7 mouse cellular contexts compared by ENCODE assay signal in the genomic region with DNA sequence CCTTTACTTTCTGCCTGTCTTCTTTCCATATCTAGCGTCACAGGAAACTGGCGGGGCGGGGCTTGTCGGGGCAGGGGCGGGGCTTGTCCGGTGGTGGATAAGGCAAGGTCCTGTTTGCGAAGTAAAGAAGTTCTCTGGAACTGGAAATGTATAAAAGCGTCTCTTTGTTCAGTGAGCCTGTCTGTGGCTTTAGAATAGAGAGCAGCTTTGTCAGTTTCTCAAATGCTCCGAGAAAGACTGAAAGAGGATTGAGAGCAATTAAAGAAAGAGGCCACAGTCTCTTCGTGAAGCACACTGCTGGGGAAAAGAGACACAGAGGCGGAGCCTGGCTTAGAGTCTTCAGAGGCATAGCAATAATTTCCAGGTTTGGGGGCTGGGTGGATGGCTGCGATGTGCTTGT. TPM values are rescaled to one million over a fixed set of nuclear protein-coding genes. Genes with fewer than 3 reads are reported as not detected.
DNase-seq lines count a peak whose midpoint lies in the region; ATAC-seq and TF ChIP-seq lines count a peak whose summit lies in the region.

No protein-coding gene starts in this region.

- H3K27ac ChIP-seq in lung, embryonic 14.5 days (ENCODE audit: low read depth) = 0 out of 2 replicates have a peak overlapping the region, but pooled peaks have one; percentile 48
- H3K27ac ChIP-seq in forebrain, embryonic 12.5 days = no peak overlapping the region
- no peak overlapping the region for H3K27ac ChIP-seq in limb, embryonic 15.5 days
- H3K27ac ChIP-seq in small intestine, adult 2 months (ENCODE audit: insufficient read depth, low read depth, low read length) = no peak overlapping the region

- WGBS in lung, embryonic 14.5 days = 23% methylated on average over 12 of the region's 12 CpGs
- WGBS in lung, adult 2 months = 15% methylated on average over 12 of the region's 12 CpGs
- 17% methylated on average over 12 of the region's 12 CpGs for WGBS in forebrain, embryonic 12.5 days
- 34% methylated on average over 12 of the region's 12 CpGs for WGBS in limb, embryonic 15.5 days
- 10% methylated on average over 12 of the region's 12 CpGs for WGBS in small intestine, adult 2 months

- H3K36me3 ChIP-seq in lung, embryonic 14.5 days (ENCODE audit: insufficient read depth) = no peaks in the 10 kb centered on the region
- no peaks in the 10 kb centered on the region for H3K36me3 ChIP-seq in forebrain, embryonic 12.5 days (replicated peaks)
- no peaks in the 10 kb centered on the region for H3K36me3 ChIP-seq in limb, embryonic 15.5 days
- no peaks in the 10 kb centered on the region for H3K36me3 ChIP-seq in small intestine, adult 2 months (ENCODE audit: control insufficient read depth, insufficient read depth, low read length)

- no peak overlapping the region for H3K9ac ChIP-seq in lung, embryonic 14.5 days
- no peak overlapping the region for H3K9ac ChIP-seq in forebrain, embryonic 12.5 days
- no peak overlapping the region for H3K9ac ChIP-seq in limb, embryonic 15.5 days

- H3K4me1 ChIP-seq in lung, embryonic 14.5 days (ENCODE audit: insufficient read depth) = 0 out of 2 replicates have a peak, but pooled peaks cover under 1% of the 10 kb centered on the region
- H3K4me1 ChIP-seq in lung, adult 2 months (ENCODE audit: control insufficient read depth, insufficient read depth, low read length) = no peaks in the 10 kb centered on the region
- peaks cover 12% of the 10 kb centered on the region for H3K4me1 ChIP-seq in forebrain, embryonic 12.5 days
- peaks cover 7% of the 10 kb centered on the region for H3K4me1 ChIP-seq in limb, embryonic 15.5 days
- no peaks in the 10 kb centered on the region for H3K4me1 ChIP-seq in small intestine, adult 2 months (ENCODE audit: control insufficient read depth, insufficient read depth, insufficient read length, low read length)

- H3K27me3 ChIP-seq in lung, embryonic 14.5 days (ENCODE audit: insufficient read depth, low read length) = 0 out of 2 replicates have a peak, but pooled peaks cover 4% of the 10 kb centered on the region
- peaks cover 25% of the 10 kb centered on the region for H3K27me3 ChIP-seq in forebrain, embryonic 12.5 days
- H3K27me3 ChIP-seq in limb, embryonic 15.5 days = peaks cover 12% of the 10 kb centered on the region
- peaks cover 20% of the 10 kb centered on the region for H3K27me3 ChIP-seq in small intestine, adult 2 months (ENCODE audit: control insufficient read depth, insufficient read depth, low read length)

- no peak for TF ChIP-seq CTCF in lung, embryonic 14.5 days (IDR thresholded peaks at IDR 0.05; ENCODE audit: low read depth)
- TF ChIP-seq CTCF in lung, adult 2 months (IDR thresholded peaks at IDR 0.05; ENCODE audit: insufficient read depth, low read length) = no peak
- TF ChIP-seq CTCF in small intestine, adult 2 months (IDR thresholded peaks at IDR 0.05; ENCODE audit: extremely low read depth, insufficient read length, insufficient replicate concordance, low read depth, low read length) = no peak

- no peak overlapping the region for H3K4me3 ChIP-seq in lung, embryonic 14.5 days (ENCODE audit: low read depth, low read length)
- no peak overlapping the region for H3K4me3 ChIP-seq in lung, adult 2 months (replicated peaks; ENCODE audit: extremely low read depth, low read depth, low read length)
- H3K4me3 ChIP-seq in forebrain, embryonic 12.5 days (replicated peaks) = no peak overlapping the region
- no peak overlapping the region for H3K4me3 ChIP-seq in limb, embryonic 15.5 days
- H3K4me3 ChIP-seq in small intestine, adult 2 months (ENCODE audit: low read depth, low read length) = peak overlapping the region; percentile 6; the same call in 1 of the 2 replicates

- no peak for TF ChIP-seq POLR2A in lung, adult 2 months (IDR thresholded peaks at IDR 0.05; ENCODE audit: borderline replicate concordance, extremely low read depth, low read depth, low read length)
- TF ChIP-seq POLR2A in small intestine, adult 2 months (IDR thresholded peaks at IDR 0.05; ENCODE audit: low read depth, low read length) = no peak

- DNase-seq in lung, embryonic 14.5 days = peak; percentile 33
- DNase-seq in lung, adult 2 months = no peak
- DNase-seq in T-cell, adult 2 months (ENCODE audit: low spot score) = peak; percentile 36

- H3K9me3 ChIP-seq in lung, embryonic 14.5 days (ENCODE audit: low read depth, low read length) = no peaks in the 10 kb centered on the region
- 0 out of 2 replicates have a peak, but pooled peaks cover 5% of the 10 kb centered on the region for H3K9me3 ChIP-seq in forebrain, embryonic 12.5 days
- no peaks in the 10 kb centered on the region for H3K9me3 ChIP-seq in limb, embryonic 15.5 days

- ATAC-seq in lung, embryonic 14.5 days (ENCODE audit: insufficient read depth) = no peak
- ATAC-seq in forebrain, embryonic 12.5 days (ENCODE audit: low FRiP score) = no peak
- no peak for ATAC-seq in limb, embryonic 15.5 days (ENCODE audit: insufficient number of reproducible peaks, low FRiP score, low TSS enrichment, low read depth)
- ATAC-seq in activated CD4-positive, CD25-positive, alpha-beta regulatory T cell, adult 4 months = no peak

- H3K4me2 ChIP-seq in lung, embryonic 14.5 days = peak overlapping the region; percentile 44
- peak overlapping the region; percentile 19 for H3K4me2 ChIP-seq in forebrain, embryonic 12.5 days
- 0 out of 2 replicates have a peak overlapping the region, but pooled peaks have one; percentile 12 for H3K4me2 ChIP-seq in limb, embryonic 15.5 days

RNA-seq across cellular contexts. Expression of gene Ints14, which starts 4.4 kb away (rescaled TPM):
- polyA plus RNA-seq in lung, embryonic 14.5 days (2014; fragmentation: Nextera tagmentation; extraction: Ambion mirVana) = 64.1 and 66.0 TPM in 2 replicates
- 9.5 and 14.4 TPM in 2 replicates for polyA plus RNA-seq in lung, adult 2 months (2012; rRNA removed)
- 60.9 and 62.8 TPM in 2 replicates for polyA plus RNA-seq in forebrain, embryonic 12.5 days (2016; fragmentation: Nextera tagmentation; extraction: Ambion mirVana)
- 43.2 and 43.9 TPM in 2 replicates for polyA plus RNA-seq in limb, embryonic 15.5 days (2015; fragmentation: Nextera tagmentation; extraction: Ambion mirVana)
- 3.6 and 7.2 TPM in 2 replicates for polyA plus RNA-seq in small intestine, adult 2 months (2012; rRNA removed)
- 10 to 100 TPM; 33.5 to 43.9 TPM for polyA plus RNA-seq in activated CD4-positive, CD25-positive, alpha-beta regulatory T cell, adult 4 months (2017; shearing (Covaris generic))

RNA-seq across cellular contexts. Expression of gene Slc24a1, which starts 4.9 kb away (rescaled TPM):
- polyA plus RNA-seq in lung, embryonic 14.5 days (2014; fragmentation: Nextera tagmentation; extraction: Ambion mirVana) = 0.04 and 0.09 TPM in 2 replicates
- polyA plus RNA-seq in lung, adult 2 months (2012; rRNA removed) = 0.05 TPM in 1 of 2 replicates, not detected in the other
- 0.11 TPM in 1 of 2 replicates, not detected in the other for polyA plus RNA-seq in forebrain, embryonic 12.5 days (2016; fragmentation: Nextera tagmentation; extraction: Ambion mirVana)
- polyA plus RNA-seq in limb, embryonic 15.5 days (2015; fragmentation: Nextera tagmentation; extraction: Ambion mirVana) = 0.10 TPM in 1 of 2 replicates, not detected in the other
- polyA plus RNA-seq in small intestine, adult 2 months (2012; rRNA removed) = not detected in 2 replicates
- polyA plus RNA-seq in activated CD4-positive, CD25-positive, alpha-beta regulatory T cell, adult 4 months (2017; shearing (Covaris generic)) = under 1 TPM; 0.14 to 0.15 TPM
